Mouse (Mus musculus) thymus, adult 2 months (tissue): ENCODE data around the gene Gna12. TPM values are rescaled to one million over a fixed set of nuclear protein-coding genes. Genes with fewer than 3 reads are reported as not detected.

Experiments
- DNase-seq: peaks from one replicate; pipeline ENCODE4 v3.0.0; 2021
- H3K27ac ChIP-seq: fragments of 200-500 bp; 2 replicates; pipeline ENCODE4 v1.5.1; 2012; ENCODE audit warnings: low read length, control low read depth; ENCODE audit not compliant: control insufficient read depth, insufficient read depth
- H3K27me3 ChIP-seq: fragments of 200-500 bp; 2 replicates; pipeline ENCODE4 v1.6.1; 2012; ENCODE audit warnings: mild to moderate bottlenecking, low read length, moderate library complexity, mixed read lengths; ENCODE audit not compliant: control insufficient read depth, insufficient read depth
- H3K36me3 ChIP-seq: fragments of 200-500 bp; 2 replicates; pipeline ENCODE4 v1.6.1; 2012; ENCODE audit warnings: mild to moderate bottlenecking, low read length, moderate library complexity; ENCODE audit not compliant: control insufficient read depth, insufficient read depth
- H3K4me1 ChIP-seq: fragments of 200-500 bp; replicated peaks from 2 replicates; pipeline ENCODE4 v1.6.1; 2012; ENCODE audit warnings: low read length; ENCODE audit not compliant: control insufficient read depth, insufficient read depth
- H3K4me3 ChIP-seq: fragments of 200-500 bp; 2 replicates; pipeline ENCODE4 v1.5.1; 2012; ENCODE audit warnings: mild to moderate bottlenecking, low read length, control low read depth, moderate library complexity; ENCODE audit not compliant: control insufficient read depth, insufficient read depth
- CTCF ChIP-seq: fragments of 200-500 bp; IDR thresholded peaks from 2 replicates; pipeline ENCODE4 v1.5.1; 2012; ENCODE audit warnings: mild to moderate bottlenecking, control low read depth, low read length, moderate library complexity, borderline replicate concordance; ENCODE audit not compliant: control insufficient read depth, poor library complexity, insufficient read depth; ENCODE audit errors: extremely low read depth
- POLR2A ChIP-seq: fragments of 200-500 bp; IDR thresholded peaks from 2 replicates; pipeline ENCODE4 v1.6.1; 2012; ENCODE audit warnings: mild to moderate bottlenecking, low read length, control low read depth, moderate library complexity; ENCODE audit not compliant: control insufficient read depth, poor library complexity, insufficient read depth; ENCODE audit errors: extremely low read depth
- WGBS: fragments of 180-500 bp; shearing (Covaris S2); methylation state at CpG from one replicate; pipeline ENCODE4 v1.1.7; 2018; 5-methylcytosine and 5-hydroxymethylcytosine counted together
- polyA plus RNA-seq: library from polyadenylated mRNA; depleted of rRNA; stranded (reverse); fragments of >200 nt; gene quantifications from 2 replicates; pipeline ENCODE4 v1.2.3, GENCODE M21; 2012

The Gna12 gene
- polyA plus RNA-seq, 1 experiment: 69.0 TPM

GRCm38 (mm10) chr5:140768333-140768732 lies 61.9 kb downstream of the Gna12 start:
- Histone ChIP-seq H3K4me1 (peaks cover 36% of the 10 kb centered on the region), H3K27me3 (no peaks in the 10 kb centered on the region), H3K4me3 (no peak overlapping the region), H3K27ac (no peak overlapping the region), H3K36me3 (no peaks in the 10 kb centered on the region)
- TF ChIP-seq POLR2A (no peak), CTCF (no peak)
- DNase-seq: no peak
- WGBS: 89% methylated on average over 5 of the region's 5 CpGs

DNA sequence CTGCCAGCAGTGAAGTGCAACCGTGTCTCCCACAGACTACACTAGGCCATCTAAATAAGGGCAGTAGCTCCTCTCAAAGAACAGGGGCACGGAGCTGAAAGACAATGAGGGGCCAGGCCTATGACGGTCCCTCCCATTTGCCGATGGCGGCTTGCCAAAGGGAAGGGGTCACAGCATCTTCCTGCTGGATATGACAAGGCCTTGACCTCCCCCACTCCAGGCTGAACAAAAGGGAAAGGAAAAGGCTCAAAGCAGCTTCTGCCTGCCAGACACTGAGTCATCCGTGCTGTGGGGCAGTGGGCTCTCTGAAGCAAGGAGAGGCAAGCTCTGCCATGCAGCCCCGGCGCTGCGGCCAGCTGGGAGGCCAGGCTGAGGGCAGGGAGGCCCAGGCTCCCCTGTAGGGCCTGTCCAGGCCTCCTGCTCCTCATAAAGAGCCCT lies 62.5 kb downstream of the Gna12 start:
- no peaks in the 10 kb centered on the region for H3K27me3 ChIP-seq
- H3K36me3 ChIP-seq: no peaks in the 10 kb centered on the region
- DNase-seq: no peak
- H3K27ac ChIP-seq: no peak overlapping the region
- TF ChIP-seq POLR2A: no peak
- no peak for TF ChIP-seq CTCF
- H3K4me1 ChIP-seq: peaks cover 36% of the 10 kb centered on the region
- 76% methylated on average over 9 of the region's 9 CpGs for WGBS
- H3K4me3 ChIP-seq: no peak overlapping the region

GRCm38 (mm10) chr5:140766566-140766965 lies 63.7 kb downstream of the Gna12 start:
- Histone ChIP-seq H3K27ac (no peak overlapping the region), H3K4me3 (no peak overlapping the region), H3K27me3 (no peaks in the 10 kb centered on the region), H3K36me3 (no peaks in the 10 kb centered on the region), H3K4me1 (peaks cover 28% of the 10 kb centered on the region)
- 86% methylated on average over 4 of the region's 4 CpGs for whole genome bisulfite sequencing
- DNase-seq: no peak
- TF ChIP-seq POLR2A (no peak), CTCF (no peak)

GRCm38 (mm10) chr5:140764921-140765613 lies 65.2 kb downstream of the Gna12 start:
- Histone ChIP-seq H3K4me3 (no peak overlapping the region), H3K36me3 (no peaks in the 10 kb centered on the region; the same call in 1 of the 2 replicates), H3K27me3 (no peaks in the 10 kb centered on the region), H3K27ac (peak overlapping the region; percentile 30; the same call in 1 of the 2 replicates), H3K4me1 (peaks cover 28% of the 10 kb centered on the region)
- 47% methylated on average over 6 of the region's 6 CpGs for WGBS
- DNase-seq: no peak
- TF ChIP-seq POLR2A (no peak), CTCF (no peak)

- H3K36me3 ChIP-seq: no peaks in the 10 kb centered on the region; the same call in 1 of the 2 replicates
- peaks cover 26% of the 10 kb centered on the region for H3K4me1 ChIP-seq
- H3K27me3 ChIP-seq: no peaks in the 10 kb centered on the region
- no peak for DNase-seq
- 87% methylated on average over 4 of the region's 4 CpGs for WGBS
- TF ChIP-seq CTCF (no peak), POLR2A (no peak)
- H3K27ac ChIP-seq: no peak overlapping the region
- H3K4me3 ChIP-seq: no peak overlapping the region
Measured at GRCm38 (mm10) chr5:140762540-140762939, 67.7 kb downstream of the Gna12 start.

DNA sequence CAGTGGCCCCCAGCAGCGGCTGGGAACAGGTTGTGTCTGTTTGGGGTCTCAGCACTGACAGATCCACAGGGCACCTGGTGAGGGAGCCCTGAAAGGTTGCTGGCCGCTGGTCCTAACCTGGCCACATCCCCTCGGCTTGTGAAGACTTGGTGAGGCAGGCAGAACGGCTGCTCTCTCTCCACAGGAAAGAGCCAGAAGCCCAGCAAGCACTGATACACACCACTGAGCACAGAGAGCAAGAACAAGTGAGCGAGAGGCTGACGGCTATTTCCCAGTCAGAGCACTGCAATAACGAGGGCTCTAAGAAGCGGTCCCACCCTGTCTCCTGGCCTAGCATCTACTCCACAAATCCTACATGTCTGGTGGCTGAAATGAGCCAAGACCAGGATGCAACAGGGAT lies 71.4 kb downstream of the Gna12 start:
- H3K4me1 ChIP-seq: peaks cover 12% of the 10 kb centered on the region
- TF ChIP-seq CTCF (no peak), POLR2A (no peak)
- no peak for DNase-seq
- H3K27ac ChIP-seq: no peak overlapping the region
- H3K4me3 ChIP-seq: no peak overlapping the region
- no peaks in the 10 kb centered on the region for H3K27me3 ChIP-seq
- WGBS: 97% methylated on average over 8 of the region's 8 CpGs
- no peaks in the 10 kb centered on the region; the same call in 1 of the 2 replicates for H3K36me3 ChIP-seq

- no peak overlapping the region for H3K27ac ChIP-seq
Measured at GRCm38 (mm10) chr5:140753223-140753622, 77.0 kb downstream of the Gna12 start.

More at GRCm38 (mm10) chr5:140753223-140753622, 77.0 kb downstream of the Gna12 start:
- no peak for DNase-seq
- WGBS: 93% methylated on average over 5 of the region's 5 CpGs
- TF ChIP-seq CTCF: no peak
- no peak for TF ChIP-seq POLR2A
- Histone ChIP-seq H3K27me3 (no peaks in the 10 kb centered on the region), H3K36me3 (no peaks in the 10 kb centered on the region), H3K4me1 (peaks cover 9% of the 10 kb centered on the region; the same call in 1 of the 2 replicates), H3K4me3 (no peak overlapping the region)
